Mouse (Mus musculus) monocyte, adult 2 months (primary cell): ENCODE measurements around the gene Lbhd2.
A peak's percentile ranks its signal among the peaks of the same experiment; 100 is the strongest.

Experiments
- DNase-seq, 2 experiments: peaks; one replicate each; pipeline ENCODE4 v3.0.0; 2022; ENCODE audit warnings: low spot score in 2 of 2, low read depth in 1 of 2

Lbhd2 gene

DNA sequence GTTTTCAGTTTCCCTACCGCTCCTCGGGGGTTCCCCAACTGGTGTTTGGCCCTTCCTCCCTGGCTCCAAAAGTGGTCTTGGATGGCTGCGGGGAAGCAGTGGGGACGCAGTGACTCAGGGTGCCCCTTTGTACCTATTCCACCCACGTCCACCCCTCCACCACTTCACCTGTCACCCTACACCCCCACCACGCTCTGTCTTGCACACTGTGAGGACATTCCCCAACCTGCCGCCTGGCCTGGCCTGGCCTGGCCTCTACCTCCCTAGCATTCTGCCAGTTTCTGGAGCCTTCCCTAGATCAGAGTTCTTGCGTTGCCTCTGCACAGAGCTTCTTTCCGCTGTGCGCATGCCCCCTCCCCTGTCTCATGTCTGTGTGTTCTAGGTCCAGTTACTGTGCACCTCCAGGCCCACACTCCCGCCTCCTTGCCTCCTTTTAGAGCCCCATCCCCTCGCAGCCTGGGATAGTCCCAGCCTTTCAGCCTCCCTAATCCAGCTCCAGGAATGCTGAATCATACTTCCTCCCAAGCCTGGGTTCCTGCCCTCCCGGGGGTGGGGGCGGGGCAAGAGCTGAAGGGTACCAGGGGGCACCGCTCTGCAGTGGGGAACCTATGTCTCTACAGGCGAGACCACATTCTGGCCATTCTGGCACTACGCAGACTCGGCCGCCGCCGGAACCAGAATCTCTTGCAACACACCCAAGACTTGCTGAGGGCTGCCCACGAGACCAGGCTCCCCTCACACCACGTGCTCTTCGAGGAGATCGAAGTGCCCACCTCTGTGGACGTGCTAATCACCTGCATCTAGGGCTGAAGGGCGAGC is 23.6 kb downstream of the Lbhd2 start:
- no peak for DNase-seq

DNA sequence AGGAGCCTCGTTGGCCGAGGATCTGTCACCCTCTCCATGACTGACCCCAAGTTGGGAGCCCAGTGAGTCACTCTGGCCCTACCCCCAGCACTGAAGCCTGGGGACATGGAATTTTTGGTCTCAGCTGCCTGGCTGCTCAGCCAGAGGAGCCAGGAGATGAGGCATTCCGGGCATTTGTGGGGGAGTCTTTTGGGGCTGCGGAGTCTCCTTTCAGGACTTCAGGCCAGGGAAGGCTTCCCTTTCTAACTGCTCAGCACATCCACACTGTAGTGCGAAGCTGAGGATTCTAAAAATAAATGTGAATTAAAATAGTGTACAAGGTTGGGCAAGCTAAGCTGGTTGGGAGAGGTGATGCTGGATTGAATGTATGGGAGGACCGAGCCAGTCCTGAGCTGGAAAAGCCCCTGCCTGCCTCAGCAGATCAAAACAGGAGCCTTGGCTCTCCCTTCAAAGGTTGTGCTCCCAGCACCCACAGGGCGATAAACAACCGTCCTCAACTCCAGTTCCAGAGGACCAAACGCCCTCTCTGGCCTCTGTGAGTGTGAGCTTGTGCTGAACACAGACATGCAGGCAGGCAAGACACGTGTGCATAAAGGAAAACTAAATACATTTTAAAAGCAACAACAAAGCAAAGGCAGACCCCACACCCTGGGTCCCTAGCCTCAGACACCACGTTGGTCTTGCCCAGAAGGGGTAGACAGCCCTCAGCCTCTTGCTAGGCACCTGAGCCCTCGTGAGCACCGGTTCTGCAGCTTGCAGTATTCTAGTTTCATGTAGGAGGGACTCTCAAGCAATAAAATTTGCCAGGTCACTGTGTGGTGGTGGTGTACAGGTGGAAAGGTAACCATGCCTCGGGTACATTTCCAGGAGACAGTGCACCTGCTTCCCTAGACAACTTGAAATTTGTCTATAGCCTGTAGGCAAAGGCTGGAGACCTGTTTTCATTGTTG is 24.5 kb downstream of the Lbhd2 start:
- no peak for DNase-seq

DNA sequence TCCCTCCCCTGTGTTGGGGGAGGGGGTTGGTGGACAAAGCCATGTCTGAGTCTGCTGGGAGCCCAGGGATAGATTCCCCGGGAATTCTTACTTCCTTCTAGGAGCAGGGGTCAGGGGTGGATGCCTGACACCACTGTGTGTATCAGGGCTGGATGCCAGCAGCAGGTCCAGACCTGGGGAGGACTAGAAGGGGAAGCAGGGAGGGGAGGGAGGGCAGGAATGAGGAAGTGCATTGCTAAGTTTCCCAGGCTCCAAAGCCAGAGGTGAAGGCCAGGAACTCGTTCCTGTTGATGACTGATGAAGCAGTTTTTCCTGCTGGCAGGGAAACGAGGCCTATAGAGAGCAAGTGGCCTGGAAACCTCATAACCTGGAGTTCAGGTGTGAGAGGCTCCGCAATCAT is 25.5 kb downstream of the Lbhd2 start:
- no peak for DNase-seq

DNA sequence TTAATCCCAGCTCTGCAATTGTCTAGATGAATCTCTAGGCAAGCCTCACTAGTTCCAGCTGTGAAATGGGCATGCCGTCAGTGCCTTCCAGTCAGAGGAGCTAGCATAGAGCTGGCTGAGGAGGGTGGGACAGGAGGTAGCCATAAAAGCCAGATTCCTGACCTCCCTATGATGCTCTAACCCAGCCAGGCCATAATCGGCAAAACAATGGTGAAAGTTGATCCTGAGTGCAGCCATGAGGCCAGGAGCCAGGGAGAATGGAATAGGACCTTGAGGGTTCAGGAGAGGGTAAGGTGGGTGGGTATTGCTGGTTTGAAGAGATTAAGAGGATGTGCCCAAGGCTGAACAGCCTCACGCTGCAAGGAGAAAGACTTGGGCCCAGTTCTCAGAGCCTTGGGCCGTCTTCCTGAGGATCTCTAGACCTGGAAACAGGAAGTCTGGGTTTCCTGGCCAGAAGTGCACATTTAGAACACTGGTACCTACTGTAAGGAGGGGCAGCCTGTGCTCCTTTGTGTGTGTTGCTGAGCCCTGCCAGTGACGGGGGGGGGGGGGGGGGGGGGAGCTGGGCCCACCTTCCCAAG is 26.2 kb downstream of the Lbhd2 start:
- DNase-seq: no peak

DNA sequence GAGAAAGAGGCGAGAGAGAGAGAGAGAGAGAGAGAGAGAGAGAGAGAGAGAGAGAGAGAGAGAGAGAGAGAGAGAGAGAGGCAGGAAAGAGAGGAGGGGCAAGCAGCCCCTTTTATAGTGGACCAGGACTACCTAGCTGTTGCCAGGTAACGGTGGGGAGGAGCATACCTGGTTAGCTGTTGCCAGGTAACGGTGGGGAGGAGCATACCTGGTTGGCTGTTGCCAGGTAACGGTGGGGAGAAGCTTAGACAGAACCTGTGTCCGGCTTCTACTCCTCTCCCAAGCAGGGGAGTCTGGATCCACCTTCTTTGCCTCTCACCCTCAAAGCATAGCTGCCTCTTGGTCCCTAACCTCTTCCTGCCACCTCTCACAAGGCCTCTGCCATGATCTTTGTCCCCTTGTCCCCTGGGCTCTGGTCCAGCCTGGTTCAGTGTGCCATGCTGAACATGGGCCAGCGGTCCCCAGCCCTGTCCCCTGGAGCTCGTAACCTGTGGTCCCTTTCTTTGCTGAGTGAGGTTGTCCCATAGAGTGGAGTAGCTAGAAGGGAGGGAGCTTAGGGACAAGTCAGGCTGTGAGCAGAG is 27.6 kb downstream of the Lbhd2 start:
- DNase-seq: no peak

DNA sequence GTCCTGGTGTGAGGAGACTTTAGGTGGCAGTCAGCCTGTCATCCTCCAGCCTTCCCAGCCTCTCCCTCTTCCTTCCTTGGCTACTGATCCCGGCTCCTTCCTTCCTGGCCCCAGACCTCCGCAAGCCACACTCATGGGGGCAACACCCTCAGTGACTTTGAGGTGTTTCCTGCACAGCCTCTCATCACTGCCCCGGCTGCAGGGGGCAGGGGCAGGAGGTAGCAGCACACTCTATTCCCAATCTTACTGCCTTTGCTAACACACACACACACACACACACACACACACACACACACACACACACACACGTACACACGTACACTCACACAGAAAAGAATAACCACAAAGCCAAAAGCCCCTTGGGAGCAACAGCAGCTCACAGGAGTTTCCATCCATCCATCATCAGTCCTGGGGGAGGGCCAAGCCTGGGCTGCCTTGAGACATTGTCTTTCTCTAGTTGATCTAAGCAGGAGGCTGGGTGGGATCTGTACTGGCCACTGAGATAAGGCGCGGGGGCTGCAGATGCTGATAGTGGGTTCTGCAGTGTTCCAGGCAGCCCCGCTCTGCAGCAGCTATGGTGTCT is 28.2 kb downstream of the Lbhd2 start:
- DNase-seq: no peak

DNA sequence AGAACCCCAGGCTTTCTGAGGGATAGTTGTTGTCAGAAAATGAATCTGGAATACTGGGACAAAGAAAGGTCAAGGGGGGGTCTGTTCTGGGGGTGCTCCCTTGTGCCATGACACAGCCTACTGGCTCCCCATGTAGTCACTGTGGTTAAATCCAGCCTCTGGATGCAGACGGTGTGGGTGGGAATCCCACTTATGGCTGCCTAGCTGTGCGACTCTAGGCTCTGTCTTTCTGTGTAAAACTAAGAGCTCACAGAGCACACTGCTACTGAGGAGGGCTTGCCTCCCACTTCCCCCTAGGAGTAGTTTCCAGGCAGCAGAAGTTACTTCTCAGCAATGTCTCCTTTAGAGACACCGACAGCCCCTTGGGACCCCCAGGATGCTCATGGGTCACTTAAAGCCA is 29.6 kb downstream of the Lbhd2 start:
- no peak for DNase-seq

DNA sequence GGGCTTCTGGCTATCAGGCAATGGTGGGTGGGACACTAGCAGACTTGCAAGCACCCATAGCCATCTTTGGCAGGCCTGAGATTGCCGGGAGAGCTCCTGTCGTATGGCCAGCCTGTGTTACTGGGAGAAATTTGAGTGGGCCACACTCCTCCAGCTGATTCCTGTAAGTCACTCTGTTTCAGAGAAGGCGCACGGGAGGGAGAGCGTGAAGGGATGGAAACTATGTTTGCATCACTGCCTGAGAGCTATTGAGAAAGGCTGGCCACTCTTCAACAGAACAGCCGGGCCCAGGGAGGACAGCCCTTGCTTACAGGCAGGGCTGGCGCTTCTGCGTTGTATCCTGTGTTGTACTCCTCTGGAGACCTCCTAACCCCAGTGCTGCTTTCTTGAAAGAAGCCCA is 30.0 kb downstream of the Lbhd2 start:
- DNase-seq: no peak

DNA sequence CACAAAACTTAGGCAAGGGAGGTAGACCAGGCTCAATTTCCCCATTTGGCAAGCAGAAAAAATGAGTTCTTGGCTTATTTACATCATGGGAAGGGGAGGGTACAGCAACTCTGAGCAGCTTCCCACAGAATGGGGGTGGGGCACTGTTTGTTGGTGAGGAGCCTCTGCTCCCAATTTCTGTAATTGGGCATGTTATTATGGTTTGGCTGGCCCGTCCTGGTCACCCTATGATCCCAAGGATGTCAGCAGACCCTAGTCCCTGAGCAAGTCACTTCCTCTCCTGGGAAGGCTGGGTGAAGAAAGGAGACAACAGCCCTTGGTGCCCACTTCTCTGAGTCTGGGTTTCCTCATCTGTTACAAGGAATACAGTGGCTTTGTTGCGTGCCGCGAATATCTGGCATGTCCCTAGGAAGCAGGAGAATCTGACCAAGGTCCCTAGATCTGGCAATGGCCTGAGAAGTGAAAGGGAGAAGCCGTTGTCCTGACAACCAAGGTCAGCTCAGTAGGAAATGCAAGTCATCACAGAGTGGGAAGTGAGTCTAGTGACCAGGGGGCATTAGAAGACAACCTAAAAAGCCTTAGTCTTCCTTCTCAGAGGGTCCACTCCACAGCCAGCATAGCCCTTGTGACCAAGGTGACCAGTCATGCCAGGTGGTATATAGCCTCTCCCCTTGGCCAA is 30.8 kb downstream of the Lbhd2 start:
- DNase-seq: peak; percentile 60 to 64

DNA sequence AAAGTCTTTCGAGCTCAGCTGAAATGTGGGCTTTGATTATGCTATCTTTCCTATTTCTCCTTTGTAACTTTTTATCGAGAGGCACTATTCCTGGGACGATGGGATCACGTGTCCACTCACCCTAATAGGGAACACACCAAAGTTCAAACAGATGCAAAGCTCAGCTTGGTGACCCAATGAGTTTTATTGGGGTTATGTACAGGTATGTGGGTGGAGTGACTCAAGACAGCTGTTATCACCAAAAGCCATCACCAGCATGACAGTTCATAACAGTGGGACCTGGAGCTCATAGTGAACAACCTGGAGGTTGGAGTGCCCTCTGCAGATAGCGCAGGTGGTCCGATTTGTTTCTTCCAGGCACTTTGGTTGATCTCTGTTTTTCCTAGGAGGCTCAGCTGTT is 32.2 kb downstream of the Lbhd2 start:
- DNase-seq: no peak

DNA sequence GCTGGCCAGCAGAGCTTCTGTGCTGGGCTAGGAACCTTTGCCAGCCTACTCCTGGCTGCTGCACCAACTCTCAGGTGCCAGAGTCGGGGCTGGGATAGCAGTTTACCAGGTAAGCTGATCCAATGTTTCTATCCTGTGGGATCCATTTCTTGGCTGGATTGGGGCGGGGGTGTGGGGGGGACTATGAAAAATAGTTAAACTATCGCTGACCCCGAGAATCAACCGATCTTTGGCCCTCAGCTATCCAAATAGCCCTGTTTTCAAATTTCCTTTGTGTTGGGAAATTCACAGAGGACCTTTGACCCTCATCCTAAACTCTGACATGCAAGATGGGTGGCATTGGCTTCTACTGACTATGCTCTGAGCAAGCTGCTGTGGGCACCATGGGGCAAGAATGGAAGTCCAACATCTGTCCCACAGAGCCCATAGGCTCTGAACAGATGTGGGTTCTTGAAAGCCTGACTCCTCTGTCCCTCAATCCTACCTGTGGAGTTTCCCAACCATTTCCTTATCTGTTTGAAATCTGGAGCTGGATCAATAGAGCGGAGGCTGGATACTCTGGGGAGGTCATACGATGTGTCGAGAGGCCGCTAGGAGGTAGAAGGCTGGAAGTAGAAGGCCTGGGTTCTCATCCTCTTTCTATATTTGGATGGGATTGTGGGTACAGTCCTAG is 34.2 kb downstream of the Lbhd2 start:
- DNase-seq: no peak

DNA sequence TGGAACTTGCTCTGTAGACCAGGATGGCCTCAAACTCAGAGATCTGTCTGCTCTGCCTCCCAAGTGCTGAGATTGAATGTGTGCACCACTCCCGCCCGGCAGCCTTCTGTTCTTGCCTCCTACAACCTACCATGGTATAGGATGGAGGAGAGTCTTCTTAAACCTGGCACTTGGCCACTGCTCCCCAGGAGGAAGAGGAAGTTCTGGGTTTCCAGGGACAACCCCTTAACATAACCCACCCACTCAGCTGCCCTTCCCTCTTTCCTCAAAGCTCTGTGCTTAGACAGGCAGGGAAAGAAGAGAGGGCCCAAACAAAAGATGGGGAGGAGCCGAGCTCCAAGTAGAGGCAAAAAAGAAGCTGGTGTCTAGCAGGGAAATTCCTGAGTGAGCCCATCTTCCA is 34.9 kb downstream of the Lbhd2 start:
- DNase-seq: peak in 1 of 2 experiments; percentile 60

DNA sequence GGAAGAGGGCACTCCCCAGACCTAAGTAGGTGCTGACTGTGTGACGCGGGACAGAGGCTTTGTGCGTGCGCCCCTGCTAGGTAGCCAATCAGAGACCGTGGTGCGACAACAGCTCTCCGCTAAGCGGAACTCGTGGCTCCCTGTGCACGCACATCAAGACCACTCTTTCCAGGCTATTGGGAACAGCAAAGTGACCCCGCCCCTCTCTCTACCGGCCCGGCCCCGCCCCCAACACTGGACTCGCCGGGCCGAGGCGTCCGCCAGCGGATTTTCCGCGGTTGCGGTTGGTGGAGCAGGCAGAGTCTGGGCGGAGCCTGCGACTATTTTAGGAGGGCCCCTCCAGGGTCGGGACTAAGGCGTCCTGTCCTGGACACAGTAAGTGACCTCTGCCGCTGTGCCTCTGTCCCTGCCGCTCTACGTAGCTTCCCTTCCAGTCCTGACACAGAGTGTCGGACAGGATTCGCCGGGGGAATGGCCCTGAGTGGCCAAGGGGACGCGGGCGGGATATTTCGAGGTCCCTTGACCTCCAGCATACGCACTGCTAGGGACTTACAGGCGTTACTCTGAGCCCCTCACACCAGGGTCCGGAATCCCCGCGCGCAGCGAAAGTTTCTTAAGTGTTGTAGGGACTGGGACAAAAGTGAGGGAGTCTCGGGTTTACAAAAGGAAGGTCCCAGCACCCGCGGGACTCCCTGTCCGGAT is 35.9 kb downstream of the Lbhd2 start, which contains the start of gene Tnfaip2:
Gene Tnfaip2 (plus strand): TSS at position 161 of the 702 bp plus-strand sequence.
- peak; percentile 69 to 80 for DNase-seq

DNA sequence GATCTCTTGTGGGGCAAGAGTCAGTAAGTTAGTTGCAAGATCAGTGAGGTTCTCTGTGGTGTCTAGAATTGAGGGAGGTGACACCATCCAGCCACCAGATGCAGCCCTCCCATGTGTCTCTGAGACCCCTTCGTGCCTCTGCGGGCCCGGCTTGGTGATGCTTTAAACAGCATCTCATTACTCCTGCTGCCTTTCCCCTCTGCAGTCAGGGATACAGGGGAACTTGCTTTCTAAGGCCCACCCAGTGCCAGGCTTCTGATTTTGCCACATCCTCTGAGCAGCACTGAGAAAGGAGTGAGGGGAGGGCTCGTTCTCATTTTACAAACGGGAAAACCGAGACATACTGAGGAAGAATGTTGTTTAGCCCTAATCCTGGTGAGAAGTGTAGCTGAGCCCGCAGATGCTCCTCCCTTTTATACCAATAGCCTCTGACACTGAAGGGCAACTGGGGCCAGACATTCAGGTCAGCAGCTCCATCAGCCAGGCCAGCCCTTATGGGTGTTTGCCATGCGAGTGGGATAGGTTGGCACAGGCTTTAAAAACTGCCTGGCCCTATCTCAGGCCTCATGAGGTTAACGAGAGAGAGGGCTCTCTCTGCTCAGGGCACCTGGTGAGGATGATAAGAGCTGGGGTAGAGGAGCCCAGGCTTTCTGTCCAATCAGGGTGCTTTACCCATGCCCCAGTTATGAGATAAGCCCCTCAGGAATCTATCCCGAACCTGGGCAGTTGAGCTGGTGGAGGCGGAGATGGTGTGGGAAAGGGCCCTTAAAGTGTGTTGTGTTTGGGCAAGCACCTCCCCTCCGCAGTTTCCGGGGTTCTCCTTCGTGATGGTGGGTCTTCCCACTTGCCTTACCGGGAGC is 36.6 kb downstream of the Lbhd2 start:
- DNase-seq: no peak

DNA sequence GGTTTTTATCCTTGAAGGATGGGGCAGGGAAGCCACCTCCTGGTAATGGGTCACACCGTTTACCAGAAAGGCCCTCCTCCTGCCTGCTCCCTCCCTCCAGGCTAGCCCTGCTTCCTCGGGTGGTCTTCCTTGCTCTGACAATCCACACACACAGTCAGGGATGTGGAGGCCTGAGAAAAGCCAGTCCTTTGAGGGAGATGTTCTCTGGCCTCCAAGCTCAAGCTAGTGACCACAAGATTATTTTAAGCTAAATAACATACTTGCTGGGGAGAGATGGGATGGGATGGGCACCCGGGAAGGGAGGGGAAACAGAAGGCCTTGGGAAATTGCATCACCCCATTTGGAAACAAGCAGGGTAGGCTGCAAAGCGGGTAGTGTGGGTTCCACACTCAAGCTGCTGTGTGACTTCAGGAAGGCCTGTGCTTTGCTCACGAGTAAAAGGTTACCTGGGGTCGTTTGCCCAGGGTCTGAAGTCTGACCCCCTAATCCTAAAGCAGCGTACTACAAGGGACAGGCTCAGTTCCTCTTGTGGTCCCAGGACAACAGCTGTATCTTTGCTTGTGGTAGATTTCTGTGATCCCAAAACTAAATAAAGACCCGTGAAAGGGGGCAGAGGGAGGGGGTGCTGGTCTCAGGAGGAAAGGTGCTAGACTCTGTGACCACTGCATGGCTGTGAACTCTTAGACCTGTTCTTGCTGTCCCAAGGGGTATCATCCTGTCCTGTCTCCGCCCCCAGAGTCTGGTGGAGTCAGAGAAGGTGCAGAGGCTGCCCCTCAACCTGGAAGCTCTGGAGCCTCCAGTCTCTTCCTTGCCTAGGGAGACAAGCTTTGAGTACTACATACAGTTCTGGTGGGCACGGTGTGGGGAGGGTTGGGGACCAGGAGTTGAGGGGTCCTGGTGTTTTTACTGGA is 37.6 kb downstream of the Lbhd2 start:
- no peak for DNase-seq

DNA sequence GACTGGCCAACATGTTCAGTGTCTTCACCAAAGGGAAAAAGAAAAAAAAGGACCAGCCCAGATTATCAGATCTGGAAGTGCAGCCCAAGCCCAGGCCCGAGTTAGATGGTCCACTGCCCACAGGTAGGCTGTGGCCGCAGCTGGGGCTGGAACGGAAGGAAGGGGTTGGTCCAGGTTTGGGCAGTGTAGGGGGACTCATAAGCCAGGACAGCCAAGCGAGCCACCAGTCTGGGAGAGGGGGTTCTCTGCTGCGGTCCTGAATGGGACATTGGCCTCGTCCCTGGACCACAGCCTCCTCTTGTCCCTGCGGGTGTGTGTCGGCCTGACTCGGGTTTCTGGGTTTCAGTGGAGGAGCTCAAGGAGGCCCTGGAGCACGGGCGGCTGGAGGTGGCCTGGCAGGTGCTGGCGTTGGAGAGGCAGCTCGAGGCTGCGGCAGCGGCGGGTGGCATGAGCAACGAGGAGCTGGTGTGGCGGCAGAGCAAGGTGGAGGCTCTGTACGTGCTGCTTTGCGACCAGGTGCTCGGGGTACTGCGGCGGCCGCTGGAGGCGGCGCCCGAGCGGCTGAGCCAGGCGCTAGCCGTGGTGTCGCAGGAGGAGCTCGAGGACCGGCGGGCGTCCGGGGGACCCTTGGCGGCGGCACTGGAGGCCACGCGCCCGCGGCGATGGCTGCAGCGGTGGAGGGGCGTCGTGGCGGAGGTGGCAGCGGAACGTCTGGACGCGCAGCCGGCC is 38.7 kb downstream of the Lbhd2 start:
- DNase-seq: no peak
